ENCODE assay signal across 8 mouse cellular contexts in the genomic region with DNA sequence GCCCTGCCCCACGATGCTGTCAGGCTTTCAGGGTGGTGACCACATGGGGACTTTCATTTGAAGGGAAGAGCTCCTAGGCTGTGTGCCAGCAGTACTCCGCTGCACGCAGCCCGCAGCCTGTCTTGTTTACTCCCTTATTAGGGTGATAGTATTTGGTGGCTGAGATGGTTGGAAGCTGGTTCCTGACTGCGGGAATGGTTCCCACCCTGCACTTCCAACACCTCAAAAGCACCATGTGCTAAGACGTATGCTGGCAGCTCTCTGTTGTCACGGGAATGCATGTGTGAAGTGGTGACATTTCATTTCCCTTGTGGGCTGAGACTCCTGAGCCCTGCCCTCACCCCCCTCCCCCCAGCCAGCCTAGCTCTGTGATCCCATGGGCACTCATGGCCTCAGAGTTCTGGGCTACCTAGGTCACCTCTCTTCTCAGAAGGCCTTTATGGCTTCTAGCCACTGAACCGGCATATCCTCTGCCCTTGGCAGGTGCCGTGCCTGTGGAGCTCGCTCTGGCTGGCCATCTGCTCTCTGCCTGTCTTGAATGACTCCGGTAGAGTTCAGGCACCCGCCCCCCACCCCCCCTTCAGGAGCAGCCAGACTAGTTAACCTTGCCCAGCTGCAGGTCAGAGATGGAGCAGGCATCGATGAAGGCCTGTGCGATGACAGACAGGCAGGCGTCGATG. TPM values are rescaled to one million over a fixed set of nuclear protein-coding genes. Genes with fewer than 3 reads are reported as not detected.
DNase-seq lines count a peak whose midpoint lies in the region; ATAC-seq and TF ChIP-seq lines count a peak whose summit lies in the region.

No protein-coding gene starts in this region.

- no peaks in the 10 kb centered on the region for H3K9me3 ChIP-seq in embryonic facial prominence, embryonic 12.5 days
- no peaks in the 10 kb centered on the region for H3K9me3 ChIP-seq in neural tube, embryonic 13.5 days

- ATAC-seq in embryonic facial prominence, embryonic 12.5 days (ENCODE audit: insufficient number of reproducible peaks, insufficient read depth, low FRiP score, low TSS enrichment): no peak
- ATAC-seq in neural tube, embryonic 13.5 days (ENCODE audit: low read depth): peak; percentile 29; the same call in 1 of the 2 replicates
- no peak for ATAC-seq in megakaryocyte, adult 5-6 weeks (ENCODE audit: poor library complexity, severe bottlenecking)

- no peak for TF ChIP-seq POLR2A in thymus, adult 2 months (IDR thresholded peaks at IDR 0.05; ENCODE audit: control insufficient read depth, extremely low read depth, insufficient read depth, low read length, poor library complexity)

- H3K27me3 ChIP-seq in embryonic facial prominence, embryonic 12.5 days: no peaks in the 10 kb centered on the region
- no peaks in the 10 kb centered on the region for H3K27me3 ChIP-seq in neural tube, embryonic 13.5 days
- no peaks in the 10 kb centered on the region for H3K27me3 ChIP-seq in thymus, adult 2 months (ENCODE audit: control insufficient read depth, insufficient read depth, low read length)

- H3K4me2 ChIP-seq in embryonic facial prominence, embryonic 12.5 days (replicated peaks): 0 out of 2 replicates have a peak overlapping the region, but pooled peaks have one; percentile 3
- H3K4me2 ChIP-seq in neural tube, embryonic 13.5 days: no peak overlapping the region

- intact Hi-C loops in heart, postnatal 10 days (cut with DNase I): loop anchor here (2.0 to 5.0 kb wide), 3 partner anchors 35 to 105 kb away; a partner anchor contains a TSS

- TF ChIP-seq CTCF in thymus, adult 2 months (IDR thresholded peaks at IDR 0.05; ENCODE audit: borderline replicate concordance, control insufficient read depth, extremely low read depth, insufficient read depth, low read length, poor library complexity): no peak

- peak overlapping the region; percentile 30; the same call in 1 of the 2 replicates for H3K9ac ChIP-seq in embryonic facial prominence, embryonic 12.5 days
- H3K9ac ChIP-seq in neural tube, embryonic 13.5 days: no peak overlapping the region

- WGBS in embryonic facial prominence, embryonic 12.5 days: 30% methylated on average over 16 of the region's 16 CpGs
- WGBS in neural tube, embryonic 13.5 days: 42% methylated on average over 16 of the region's 16 CpGs
- 56% methylated on average over 16 of the region's 16 CpGs for WGBS in thymus, adult 2 months

- peaks cover 32% of the 10 kb centered on the region for H3K4me1 ChIP-seq in embryonic facial prominence, embryonic 12.5 days
- H3K4me1 ChIP-seq in neural tube, embryonic 13.5 days (replicated peaks): peaks cover 16% of the 10 kb centered on the region
- peaks cover 9% of the 10 kb centered on the region for H3K4me1 ChIP-seq in thymus, adult 2 months (replicated peaks; ENCODE audit: control insufficient read depth, insufficient read depth, low read length)

- peak overlapping the region; percentile 66 for H3K27ac ChIP-seq in embryonic facial prominence, embryonic 12.5 days
- 0 out of 2 replicates have a peak overlapping the region, but pooled peaks have one; percentile 9 for H3K27ac ChIP-seq in neural tube, embryonic 13.5 days (replicated peaks)
- no peak overlapping the region for H3K27ac ChIP-seq in thymus, adult 2 months (ENCODE audit: control insufficient read depth, insufficient read depth, low read length)

- no peak overlapping the region for H3K4me3 ChIP-seq in embryonic facial prominence, embryonic 12.5 days
- no peak overlapping the region for H3K4me3 ChIP-seq in neural tube, embryonic 13.5 days
- no peak overlapping the region for H3K4me3 ChIP-seq in thymus, adult 2 months (ENCODE audit: control insufficient read depth, insufficient read depth, low read length)

- no peaks in the 10 kb centered on the region for H3K36me3 ChIP-seq in embryonic facial prominence, embryonic 12.5 days
- no peaks in the 10 kb centered on the region for H3K36me3 ChIP-seq in neural tube, embryonic 13.5 days
- H3K36me3 ChIP-seq in thymus, adult 2 months (ENCODE audit: control insufficient read depth, insufficient read depth, low read length): peaks cover 63% of the 10 kb centered on the region

- peak; percentile 41 for DNase-seq in right cerebral cortex, postnatal 4 days
- DNase-seq in right cerebral cortex, postnatal 25 days: no peak
- DNase-seq in heart, postnatal 10 days: peak; percentile 74 to 78
- DNase-seq in kidney, postnatal 4 days: peak; percentile 71 to 80
- DNase-seq in thymus, adult 2 months: no peak

RNA-seq across cellular contexts. Expression of a gene that starts 12.3 kb away (rescaled TPM):
- not detected in 2 replicates for polyA plus RNA-seq in embryonic facial prominence, embryonic 12.5 days (2016; fragmentation: Nextera tagmentation; extraction: Ambion mirVana)
- not detected for total RNA-seq in heart, postnatal 10 days (2021)
- not detected in 2 replicates for polyA plus RNA-seq in neural tube, embryonic 13.5 days (2015; fragmentation: Nextera tagmentation; extraction: Ambion mirVana)
- 0.71 and 0.81 TPM in 2 replicates for polyA plus RNA-seq in thymus, adult 2 months (2012; rRNA removed)
- total RNA-seq in megakaryocyte, adult 5-6 weeks (2015): not detected in 2 replicates
- not detected in 2 replicates for total RNA-seq in megakaryocyte, adult 5-6 weeks (2017)

RNA-seq across cellular contexts. Expression of a gene that starts 25.5 kb away (rescaled TPM):
- 0.17 and 0.32 TPM in 2 replicates for polyA plus RNA-seq in embryonic facial prominence, embryonic 12.5 days (2016; fragmentation: Nextera tagmentation; extraction: Ambion mirVana)
- total RNA-seq in heart, postnatal 10 days (2021): under 1 TPM; 0.07 to 0.20 TPM
- polyA plus RNA-seq in neural tube, embryonic 13.5 days (2015; fragmentation: Nextera tagmentation; extraction: Ambion mirVana): 2.2 and 4.1 TPM in 2 replicates
- polyA plus RNA-seq in thymus, adult 2 months (2012; rRNA removed): 0.37 and 1.3 TPM in 2 replicates
- total RNA-seq in megakaryocyte, adult 5-6 weeks (2015): 0.41 TPM in 1 of 2 replicates, not detected in the other
- 0.04 TPM in 1 of 2 replicates, not detected in the other for total RNA-seq in megakaryocyte, adult 5-6 weeks (2017)

RNA-seq across cellular contexts. Expression of a gene that starts 37.7 kb away (rescaled TPM):
- 33.1 and 40.5 TPM in 2 replicates for polyA plus RNA-seq in embryonic facial prominence, embryonic 12.5 days (2016; fragmentation: Nextera tagmentation; extraction: Ambion mirVana)
- total RNA-seq in heart, postnatal 10 days (2021): 100 to 1,000 TPM; 179 to 224 TPM
- 13.5 and 17.8 TPM in 2 replicates for polyA plus RNA-seq in neural tube, embryonic 13.5 days (2015; fragmentation: Nextera tagmentation; extraction: Ambion mirVana)
- polyA plus RNA-seq in thymus, adult 2 months (2012; rRNA removed): 466 and 519 TPM in 2 replicates
- total RNA-seq in megakaryocyte, adult 5-6 weeks (2015): 151 and 156 TPM in 2 replicates
- 88.0 and 90.9 TPM in 2 replicates for total RNA-seq in megakaryocyte, adult 5-6 weeks (2017)

Comparison
In these comparisons a context has a peak if more than half of its experiments do, and no peak if none do; other contexts are left out.
1. DNase-seq: peak in right cerebral cortex, postnatal 4 days (single experiment), heart, postnatal 10 days (2 of 2) and kidney, postnatal 4 days (2 of 2); none in right cerebral cortex, postnatal 25 days (single experiment) and thymus, adult 2 months (single experiment).
2. RNA of a gene that starts 37.7 kb away (polyA plus RNA-seq): 466 to 519 TPM in thymus, adult 2 months; 33.1 to 40.5 TPM in embryonic facial prominence, embryonic 12.5 days and 13.5 to 17.8 TPM in neural tube, embryonic 13.5 days; every median in the first group is over 10 times any median in the second.